Mouse (Mus musculus): ENCODE measurements around the gene Drosha. TPM values are rescaled to one million over a fixed set of nuclear protein-coding genes. Genes with fewer than 3 reads are reported as not detected.
A peak's percentile ranks its signal among the peaks of the same experiment; 100 is the strongest.

Drosha gene
- polyA plus RNA-seq, 1 experiment from 2014 or later, result 65.1 TPM

GRCm38 (mm10) chr15:12807088-12807487 is 17.5 kb upstream of the Drosha start:
- Histone ChIP-seq H3K9me3 (replicated peaks) (no peaks in the 10 kb centered on the region), H3K4me2 (replicated peaks) (no peak overlapping the region), H3K9ac (no peak overlapping the region), H3K27ac (no peak overlapping the region), H3K4me1 (no peaks in the 10 kb centered on the region), H3K27me3 (no peaks in the 10 kb centered on the region), H3K36me3 (peaks cover 49% of the 10 kb centered on the region), H3K4me3 (no peak overlapping the region)
- 96% methylated on average over 10 of the region's 10 CpGs for WGBS
- no peak for ATAC-seq (ENCODE audit: low FRiP score)

GRCm38 (mm10) chr15:12809305-12809704 is 15.3 kb upstream of the Drosha start:
- H3K36me3 ChIP-seq, result peaks cover 68% of the 10 kb centered on the region
- H3K4me3 ChIP-seq, result no peak overlapping the region
- H3K4me1 ChIP-seq, result no peaks in the 10 kb centered on the region
- 93% methylated on average over 6 of the region's 6 CpGs for WGBS
- H3K9me3 ChIP-seq (replicated peaks), result no peaks in the 10 kb centered on the region
- ATAC-seq (ENCODE audit: low FRiP score), result no peak
- no peaks in the 10 kb centered on the region for H3K27me3 ChIP-seq
- no peak overlapping the region for H3K4me2 ChIP-seq (replicated peaks)
- H3K9ac ChIP-seq, result no peak overlapping the region
- H3K27ac ChIP-seq, result no peak overlapping the region

- Histone ChIP-seq H3K27ac (no peak overlapping the region), H3K27me3 (no peaks in the 10 kb centered on the region), H3K4me1 (no peaks in the 10 kb centered on the region), H3K4me2 (replicated peaks) (no peak overlapping the region), H3K9ac (no peak overlapping the region), H3K36me3 (peaks cover 84% of the 10 kb centered on the region), H3K4me3 (no peak overlapping the region), H3K9me3 (replicated peaks) (no peaks in the 10 kb centered on the region)
- WGBS, result 95% methylated on average over 11 of the region's 11 CpGs
- no peak for ATAC-seq (ENCODE audit: low FRiP score)
These were observed 12.0 kb upstream of the Drosha start for GRCm38 (mm10) chr15:12812646-12813045.

- Histone ChIP-seq H3K9ac (no peak overlapping the region), H3K4me3 (no peak overlapping the region), H3K36me3 (peaks cover 78% of the 10 kb centered on the region), H3K4me2 (replicated peaks) (no peak overlapping the region), H3K27ac (no peak overlapping the region), H3K9me3 (replicated peaks) (no peaks in the 10 kb centered on the region), H3K4me1 (no peaks in the 10 kb centered on the region), H3K27me3 (no peaks in the 10 kb centered on the region)
- no peak for ATAC-seq (ENCODE audit: low FRiP score)
- 95% methylated on average over 8 of the region's 8 CpGs for WGBS
These were observed 7.0 kb upstream of the Drosha start for GRCm38 (mm10) chr15:12817592-12817991.

GRCm38 (mm10) chr15:12822416-12823395 is 1.9 kb upstream of the Drosha start:
- no peak for ATAC-seq (ENCODE audit: low FRiP score)
- Histone ChIP-seq H3K4me3 (no peak overlapping the region), H3K27me3 (no peaks in the 10 kb centered on the region), H3K4me1 (peaks cover 21% of the 10 kb centered on the region), H3K9ac (no peak overlapping the region), H3K4me2 (replicated peaks) (no peak overlapping the region), H3K36me3 (peaks cover 44% of the 10 kb centered on the region), H3K27ac (no peak overlapping the region), H3K9me3 (replicated peaks) (no peaks in the 10 kb centered on the region)
- WGBS, result 79% methylated on average over 9 of the region's 9 CpGs

- Histone ChIP-seq H3K27ac (no peak overlapping the region), H3K9me3 (replicated peaks) (no peaks in the 10 kb centered on the region), H3K4me1 (peaks cover 21% of the 10 kb centered on the region), H3K36me3 (peaks cover 44% of the 10 kb centered on the region), H3K4me2 (replicated peaks) (peak overlapping the region; percentile 69), H3K9ac (peak overlapping the region; percentile 88), H3K4me3 (peak overlapping the region; percentile 91), H3K27me3 (no peaks in the 10 kb centered on the region)
- WGBS, result 93% methylated on average over 2 of the region's 2 CpGs
- no peak for ATAC-seq (ENCODE audit: low FRiP score)
These were observed 1.0 kb upstream of the Drosha start for GRCm38 (mm10) chr15:12823455-12824119.

GRCm38 (mm10) chr15:12824965-12825364 is 350 bp downstream of the Drosha start:
- Histone ChIP-seq H3K27me3 (no peaks in the 10 kb centered on the region), H3K9ac (peak overlapping the region; percentile 88), H3K4me2 (replicated peaks) (peak overlapping the region; percentile 62), H3K9me3 (replicated peaks) (no peaks in the 10 kb centered on the region), H3K27ac (peak overlapping the region; percentile 76), H3K4me3 (peak overlapping the region; percentile 91), H3K4me1 (peaks cover 21% of the 10 kb centered on the region), H3K36me3 (peaks cover 45% of the 10 kb centered on the region)
- ATAC-seq (ENCODE audit: low FRiP score), result peak; percentile 67; the same call in 1 of the 2 replicates
- under 1% methylated on average over 31 of the region's 31 CpGs for WGBS

GRCm38 (mm10) chr15:12825408-12825807 is 793 bp downstream of the Drosha start:
- Histone ChIP-seq H3K36me3 (peaks cover 43% of the 10 kb centered on the region), H3K9me3 (replicated peaks) (no peaks in the 10 kb centered on the region), H3K27me3 (no peaks in the 10 kb centered on the region), H3K4me2 (replicated peaks) (peak overlapping the region; percentile 62), H3K27ac (no peak overlapping the region), H3K4me1 (peaks cover 21% of the 10 kb centered on the region), H3K9ac (peak overlapping the region; percentile 88), H3K4me3 (peak overlapping the region; percentile 91)
- 59% methylated on average over 12 of the region's 12 CpGs for WGBS
- ATAC-seq (ENCODE audit: low FRiP score), result no peak

- 99% methylated on average over 3 of the region's 3 CpGs for WGBS
- no peaks in the 10 kb centered on the region for H3K27me3 ChIP-seq
- no peak overlapping the region for H3K4me3 ChIP-seq
- no peaks in the 10 kb centered on the region for H3K9me3 ChIP-seq (replicated peaks)
- H3K9ac ChIP-seq, result no peak overlapping the region
- peaks cover 67% of the 10 kb centered on the region for H3K36me3 ChIP-seq
- no peak for ATAC-seq (ENCODE audit: low FRiP score)
- no peak overlapping the region for H3K27ac ChIP-seq
- peaks cover 17% of the 10 kb centered on the region for H3K4me1 ChIP-seq
- no peak overlapping the region for H3K4me2 ChIP-seq (replicated peaks)
These were observed 5.3 kb downstream of the Drosha start for GRCm38 (mm10) chr15:12829878-12830277.

GRCm38 (mm10) chr15:12832599-12832998 is 8.0 kb downstream of the Drosha start:
- no peak for ATAC-seq (ENCODE audit: low FRiP score)
- Histone ChIP-seq H3K36me3 (peaks cover 79% of the 10 kb centered on the region), H3K4me3 (no peak overlapping the region), H3K9me3 (replicated peaks) (no peaks in the 10 kb centered on the region), H3K4me2 (replicated peaks) (no peak overlapping the region), H3K4me1 (no peaks in the 10 kb centered on the region), H3K27me3 (no peaks in the 10 kb centered on the region), H3K9ac (no peak overlapping the region), H3K27ac (no peak overlapping the region)
- WGBS, result 95% methylated on average over 4 of the region's 4 CpGs

GRCm38 (mm10) chr15:12833385-12833784 is 8.8 kb downstream of the Drosha start:
- Histone ChIP-seq H3K36me3 (peaks cover 79% of the 10 kb centered on the region), H3K27me3 (no peaks in the 10 kb centered on the region), H3K9me3 (replicated peaks) (no peaks in the 10 kb centered on the region), H3K9ac (no peak overlapping the region), H3K4me1 (no peaks in the 10 kb centered on the region), H3K4me2 (replicated peaks) (no peak overlapping the region), H3K4me3 (no peak overlapping the region), H3K27ac (no peak overlapping the region)
- ATAC-seq (ENCODE audit: low FRiP score), result no peak
- WGBS, result 96% methylated on average over 31 of the region's 31 CpGs

GRCm38 (mm10) chr15:12834231-12834630 is 9.6 kb downstream of the Drosha start:
- no peaks in the 10 kb centered on the region for H3K9me3 ChIP-seq (replicated peaks)
- H3K36me3 ChIP-seq, result peaks cover 74% of the 10 kb centered on the region
- no peak overlapping the region for H3K4me3 ChIP-seq
- H3K9ac ChIP-seq, result no peak overlapping the region
- no peak overlapping the region for H3K4me2 ChIP-seq (replicated peaks)
- 94% methylated on average over 24 of the region's 24 CpGs for WGBS
- H3K4me1 ChIP-seq, result no peaks in the 10 kb centered on the region
- ATAC-seq (ENCODE audit: low FRiP score), result no peak
- no peaks in the 10 kb centered on the region for H3K27me3 ChIP-seq
- H3K27ac ChIP-seq, result no peak overlapping the region
